11 mouse cellular contexts compared by ENCODE assay signal in genomic region chr9:61251606-61252005, GRCm38 (mm10).
DNase-seq lines count a peak whose midpoint lies in the region; ATAC-seq and TF ChIP-seq lines count a peak whose summit lies in the region.
"Had no signal": no experiment of that assay in that cellular context is flagged by ENCODE, and none has a peak within 500 bp of the region (broad histone marks: within the 10 kb centered on the region; RNA-seq: fewer than 3 reads in every experiment).

No protein-coding gene starts in this region.

- peak overlapping the region; percentile 90 for H3K27ac ChIP-seq in MEL (ENCODE audit: control insufficient read depth, low read depth, low read length)
- no peak overlapping the region for H3K27ac ChIP-seq in midbrain, embryonic 15.5 days
- no peak overlapping the region for H3K27ac ChIP-seq in kidney, embryonic 15.5 days
- H3K27ac ChIP-seq: hindbrain, embryonic 14.5 days; limb, embryonic 13.5 days had no signal

- 58% methylated on average over 6 of the region's 6 CpGs for whole genome bisulfite sequencing in midbrain, embryonic 15.5 days
- 49% methylated on average over 6 of the region's 6 CpGs for WGBS in kidney, embryonic 15.5 days

- peaks cover 0 to 16% of the 10 kb centered on the region in 2 experiments; a peak in 2 of 4 replicates for H3K36me3 ChIP-seq in MEL (ENCODE audit: control insufficient read depth in 1 of 2, insufficient read depth in 2 of 2, low read length in 2 of 2)
- no peaks in the 10 kb centered on the region for H3K36me3 ChIP-seq in midbrain, embryonic 15.5 days (replicated peaks)
- no peaks in the 10 kb centered on the region for H3K36me3 ChIP-seq in kidney, embryonic 15.5 days
- H3K36me3 ChIP-seq: limb, embryonic 13.5 days had no signal

- TF ChIP-seq RAD21 in MEL (IDR thresholded peaks at IDR 0.05; ENCODE audit: low read depth, low read length) = no peak; the same call in 1 of the 2 replicates

- no peak for TF ChIP-seq POLR2A in MEL (IDR thresholded peaks at IDR 0.05; ENCODE audit: control insufficient read depth in 1 of 2, insufficient read depth in 1 of 2, low read depth in 1 of 2, low read length in 2 of 2, poor library complexity in 1 of 2)

- TF ChIP-seq CTCF in MEL (IDR thresholded peaks at IDR 0.05 in 2 of 3, conservative IDR thresholded peaks at IDR 0.05 in 1 of 3; ENCODE audit: control insufficient read depth in 1 of 3, insufficient read depth in 1 of 3, low read depth in 2 of 3, low read length in 3 of 3, poor library complexity in 1 of 3, severe bottlenecking in 1 of 3) = no peak

- no peaks in the 10 kb centered on the region for H3K79me2 ChIP-seq in MEL (ENCODE audit: control insufficient read depth, insufficient read depth, low read length, poor library complexity)

- no peak for ATAC-seq in midbrain, embryonic 15.5 days (replicated peaks)
- no peak for ATAC-seq in kidney, embryonic 15.5 days (replicated peaks; ENCODE audit: low FRiP score)

- H3K4me1 ChIP-seq in MEL (ENCODE audit: control insufficient read depth in 1 of 2, insufficient read depth in 2 of 2, low read length in 2 of 2) = peaks cover 0 to 11% of the 10 kb centered on the region in 2 experiments; a peak in 3 of 4 replicates
- H3K4me1 ChIP-seq in midbrain, embryonic 15.5 days = 0 out of 2 replicates have a peak, but pooled peaks cover 2% of the 10 kb centered on the region
- H3K4me1 ChIP-seq in kidney, embryonic 15.5 days = peaks cover 3% of the 10 kb centered on the region; the same call in 1 of the 2 replicates
- H3K4me1 ChIP-seq: limb, embryonic 13.5 days had no signal

- H3K4me2 ChIP-seq in midbrain, embryonic 15.5 days = no peak overlapping the region
- no peak overlapping the region for H3K4me2 ChIP-seq in kidney, embryonic 15.5 days
- H3K4me2 ChIP-seq: hindbrain, embryonic 14.5 days; limb, embryonic 13.5 days had no signal

- H3K4me3 ChIP-seq in MEL (ENCODE audit: control insufficient read depth in 1 of 2, insufficient read depth in 1 of 2, low read depth in 2 of 2, low read length in 2 of 2) = peak overlapping the region; percentile 10 to 19
- H3K4me3 ChIP-seq in midbrain, embryonic 15.5 days = no peak overlapping the region
- H3K4me3 ChIP-seq in kidney, embryonic 15.5 days (replicated peaks) = no peak overlapping the region
- H3K4me3 ChIP-seq: limb, embryonic 13.5 days had no signal

- H3K9ac ChIP-seq in MEL (ENCODE audit: control insufficient read depth, low read depth, low read length, poor library complexity, severe bottlenecking) = peak overlapping the region; percentile 36
- H3K9ac ChIP-seq in midbrain, embryonic 15.5 days = no peak overlapping the region
- H3K9ac ChIP-seq in kidney, embryonic 15.5 days = no peak overlapping the region
- H3K9ac ChIP-seq: hindbrain, embryonic 14.5 days; limb, embryonic 13.5 days had no signal

- H3K27me3 ChIP-seq in MEL (ENCODE audit: control insufficient read depth in 1 of 2, insufficient read depth in 2 of 2, low read length in 2 of 2) = no peaks in the 10 kb centered on the region
- H3K27me3 ChIP-seq in midbrain, embryonic 15.5 days (replicated peaks) = peaks cover 6% of the 10 kb centered on the region; the same call in 1 of the 2 replicates
- H3K27me3 ChIP-seq in kidney, embryonic 15.5 days = peaks cover 24% of the 10 kb centered on the region
- H3K27me3 ChIP-seq: limb, embryonic 13.5 days had no signal

- no peaks in the 10 kb centered on the region for H3K9me3 ChIP-seq in MEL (replicated peaks; ENCODE audit: insufficient read depth, low read length)
- no peaks in the 10 kb centered on the region for H3K9me3 ChIP-seq in midbrain, embryonic 15.5 days
- H3K9me3 ChIP-seq in kidney, embryonic 15.5 days (replicated peaks) = no peaks in the 10 kb centered on the region
- H3K9me3 ChIP-seq: limb, embryonic 13.5 days had no signal

- peak; percentile 29 for DNase-seq in gastrocnemius, postnatal 25 days
- no peak for DNase-seq in gastrocnemius, adult 18-20 months (ENCODE audit: low spot score)
- DNase-seq in MEL (ENCODE audit: low read depth, low spot score) = peak; percentile 87
- DNase-seq in heart, postnatal 4 days = peak; percentile 20
- peak; percentile 15 for DNase-seq in skeletal muscle tissue, adult 2 months (ENCODE audit: low read depth, low spot score)
- DNase-seq in cerebellum, postnatal 14 days = no peak
- DNase-seq: cerebellum, adult 9-11 months had no signal

- TF ChIP-seq EP300 in MEL (IDR thresholded peaks at IDR 0.05; ENCODE audit: low read depth in 1 of 2, low read length in 2 of 2) = peak; percentile 82 to 84

TF ChIP-seq in MEL, 35 proteins besides CTCF, POLR2A, EP300 and RAD21:
- TF ChIP-seq MAZ (IDR thresholded peaks at IDR 0.05; ENCODE audit: low read depth, low read length) = no peak
- peak; percentile 74 for TF ChIP-seq TCF12 (IDR thresholded peaks at IDR 0.05; ENCODE audit: low read depth, low read length)
- TF ChIP-seq TBP (IDR thresholded peaks at IDR 0.05; ENCODE audit: low read depth, low read length) = peak; percentile 81
- peak; percentile 83 for TF ChIP-seq RCOR1 (IDR thresholded peaks at IDR 0.05; ENCODE audit: low read depth, low read length)
- TF ChIP-seq TAL1 (IDR thresholded peaks at IDR 0.05; ENCODE audit: low read length) = peak; percentile 75
- TF ChIP-seq MYC (IDR thresholded peaks at IDR 0.05; ENCODE audit: low read depth, low read length) = 0 out of 2 replicates have a peak, but pooled peaks have one; percentile 52
- no peak for TF ChIP-seq USF2 (IDR thresholded peaks at IDR 0.05; ENCODE audit: borderline replicate concordance in 1 of 2, insufficient read depth in 1 of 2, low read depth in 1 of 2, low read length in 2 of 2)
- peak; percentile 69 for TF ChIP-seq GATA1 (IDR thresholded peaks at IDR 0.05; ENCODE audit: low read depth, low read length)
- peak; percentile 51; the same call in 1 of the 2 replicates for TF ChIP-seq ETS1 (IDR thresholded peaks at IDR 0.05; ENCODE audit: low read depth, low read length)
- peak; percentile 72 for TF ChIP-seq ZNF384 (IDR thresholded peaks at IDR 0.05; ENCODE audit: low read depth, low read length)

Comparison
In these comparisons a context has a peak if more than half of its experiments do, and no peak if none do; other contexts are left out.
1. DNase-seq: peak in gastrocnemius, postnatal 25 days (single experiment), MEL (single experiment), heart, postnatal 4 days (single experiment) and skeletal muscle tissue, adult 2 months (single experiment); none in gastrocnemius, adult 18-20 months (single experiment) and cerebellum, postnatal 14 days (0 of 2).
2. H3K4me3 ChIP-seq: peak in MEL (2 of 2); none in midbrain, embryonic 15.5 days (single experiment) and kidney, embryonic 15.5 days (single experiment).